Mouse (Mus musculus): ENCODE measurements around the gene Gm14190.
"Not testable (repeated sequence)": the region's sequence is repeated elsewhere in the genome, so short reads cannot be mapped to it uniquely, and the experiment has no call there.

The Gm14190 gene

GRCm38 (mm10) chr11:99690463-99690862 is at the start of gene Gm14190:
Gene Gm14190 (minus strand): TSS chr11:99690740.
- no peak for DNase-seq

- no peak for DNase-seq
Observed at GRCm38 (mm10) chr11:99734190-99734589, 43.6 kb upstream of the Gm14190 start, which contains the start of gene Gm14180. Gene Gm14180 (minus strand): TSS chr11:99734290.

- DNase-seq: no peak
Observed at GRCm38 (mm10) chr11:99724061-99724460, 33.5 kb upstream of the Gm14190 start.

GRCm38 (mm10) chr11:99718759-99719158 is 28.2 kb upstream of the Gm14190 start:
- DNase-seq: no peak

- not testable (repeated sequence) for DNase-seq
Observed at GRCm38 (mm10) chr11:99685235-99685634, 5.3 kb downstream of the Gm14190 start.

GRCm38 (mm10) chr11:99683481-99683880 is 7.1 kb downstream of the Gm14190 start:
- DNase-seq: no peak

- no peak for DNase-seq
Observed at GRCm38 (mm10) chr11:99665860-99666259, 24.7 kb downstream of the Gm14190 start, which contains the start of gene Krtap4-6. Gene Krtap4-6 (minus strand): TSS chr11:99665960.

GRCm38 (mm10) chr11:99662802-99663201 is 27.7 kb downstream of the Gm14190 start:
- DNase-seq: no peak

GRCm38 (mm10) chr11:99659256-99659655 is 31.3 kb downstream of the Gm14190 start:
- DNase-seq: no peak

- DNase-seq: not testable (repeated sequence)
Observed at GRCm38 (mm10) chr11:99658467-99659010, 32.0 kb downstream of the Gm14190 start, which contains the start of gene Gm11563. Gene Gm11563 (minus strand): TSS chr11:99658960.

- no peak for DNase-seq
Observed at GRCm38 (mm10) chr11:99657051-99657450, 33.5 kb downstream of the Gm14190 start.

- DNase-seq: no peak
Observed at GRCm38 (mm10) chr11:99650136-99650535, 40.4 kb downstream of the Gm14190 start, which contains the start of gene Gm11555. Gene Gm11555 (minus strand): TSS chr11:99650236.

- no peak for DNase-seq
Observed at GRCm38 (mm10) chr11:99646444-99646843, 44.1 kb downstream of the Gm14190 start.

GRCm38 (mm10) chr11:99644351-99644750 is 46.2 kb downstream of the Gm14190 start:
- DNase-seq: no peak

GRCm38 (mm10) chr11:99643635-99644139 is 46.9 kb downstream of the Gm14190 start, which contains the start of gene Krtap4-7:
Gene Krtap4-7 (minus strand): TSS chr11:99644089.
- DNase-seq: not testable (repeated sequence)

- DNase-seq: no peak
Observed at GRCm38 (mm10) chr11:99640926-99641325, 49.6 kb downstream of the Gm14190 start.

All from kidney, adult 11 months (tissue).